Mouse (Mus musculus): Measurements from ENCODE around the gene AC153137.1. TPM values are rescaled to one million over a fixed set of nuclear protein-coding genes. Genes with fewer than 3 reads are reported as not detected.

The AC153137.1 gene
- total RNA-seq, 2 experiments from 2014 or later = not detected

Other genes with a start within 250 kb of the AC153137.1 start
- gene Phf3, start 104.0 kb downstream of the AC153137.1 start, total RNA-seq (2021) = 10 to 100 TPM; 29.3 to 32.1 TPM
- gene Lgsn, start 198.4 kb upstream of the AC153137.1 start, total RNA-seq (2021) = not detected
- gene 4931428L18Rik, start 244.7 kb upstream of the AC153137.1 start, total RNA-seq (2021) = not detected
- not detected for gene Pih1d3, start 244.9 kb upstream of the AC153137.1 start, total RNA-seq (2021)

All from gastrocnemius, adult 18-20 months (tissue).